Mouse (Mus musculus) limb, embryonic 11.5 days (tissue): Measurements from ENCODE around the gene Aox4. TPM values are rescaled to one million over a fixed set of nuclear protein-coding genes. Genes with fewer than 3 reads are reported as not detected.

ENCODE experiments used
- ATAC-seq: fragments of 200-750 bp; cut with Nextera tagmentation; 2 replicates; pipeline ENCODE4 v1.8.0; 2017; ENCODE audit warnings: low read depth; ENCODE audit not compliant: insufficient number of reproducible peaks, low FRiP score, low TSS enrichment
- DNase-seq: peaks from one replicate; pipeline ENCODE4 v3.0.0-alpha.2; 2015; ENCODE audit warnings: low spot score
- H3K27ac ChIP-seq: fragments of 300-500 bp; sonication (generic); replicated peaks from 2 replicates; pipeline ENCODE4 v1.5.1; 2014; ENCODE audit warnings: low read depth, mild to moderate bottlenecking, low read length
- H3K27me3 ChIP-seq: fragments of 300-500 bp; sonication (generic); 2 replicates; pipeline ENCODE4 v1.6.1; 2014; ENCODE audit warnings: mild to moderate bottlenecking, low read length, mixed read lengths; ENCODE audit not compliant: control insufficient read depth, insufficient read depth
- H3K36me3 ChIP-seq: fragments of 300-500 bp; sonication (generic); 2 replicates; pipeline ENCODE4 v1.6.1; 2014; ENCODE audit warnings: mild to moderate bottlenecking, low read length, moderate library complexity, mixed read lengths; ENCODE audit not compliant: control insufficient read depth, insufficient read depth
- H3K4me1 ChIP-seq: fragments of 300-500 bp; sonication (generic); 2 replicates; pipeline ENCODE4 v1.6.1; 2014; ENCODE audit warnings: low read length, mixed read lengths; ENCODE audit not compliant: control insufficient read depth, insufficient read depth
- H3K4me2 ChIP-seq: fragments of 300-500 bp; sonication (generic); 2 replicates; pipeline ENCODE4 v1.6.1; 2014; ENCODE audit warnings: low read depth, mild to moderate bottlenecking, moderate library complexity; ENCODE audit not compliant: severe bottlenecking
- H3K4me3 ChIP-seq: fragments of 300-500 bp; sonication (generic); 2 replicates; pipeline ENCODE4 v1.5.1; 2014; ENCODE audit warnings: low read depth, low read length
- H3K9ac ChIP-seq: fragments of 300-500 bp; sonication (generic); 2 replicates; pipeline ENCODE4 v1.6.1; 2014; ENCODE audit warnings: mild to moderate bottlenecking, low read length
- H3K9me3 ChIP-seq: fragments of 300-500 bp; sonication (generic); 2 replicates; pipeline ENCODE4 v1.6.1; 2016; ENCODE audit warnings: low read length; ENCODE audit not compliant: control insufficient read depth
- WGBS: fragments of 180-500 bp; shearing (Covaris S2); extraction: QIAGEN DNeasy Blood & Tissue Kit; methylation state at CpG from one replicate; pipeline ENCODE4 v1.1.7; 2014; 5-methylcytosine and 5-hydroxymethylcytosine counted together
- polyA plus RNA-seq: library from polyadenylated mRNA; unstranded; fragments of >200 nt; fragmentation: Nextera tagmentation; extraction: Ambion mirVana; gene quantifications from 2 replicates; pipeline ENCODE4 v1.2.1, GENCODE M21; 2014

The Aox4 gene
- polyA plus RNA-seq, 1 experiment from 2014 or later = 0.08 TPM

- whole genome bisulfite sequencing = 83% methylated on average over 13 of the region's 13 CpGs
Measured at GRCm38 (mm10) chr1:58280939-58281624, 70.9 kb downstream of the Aox4 start.

DNA sequence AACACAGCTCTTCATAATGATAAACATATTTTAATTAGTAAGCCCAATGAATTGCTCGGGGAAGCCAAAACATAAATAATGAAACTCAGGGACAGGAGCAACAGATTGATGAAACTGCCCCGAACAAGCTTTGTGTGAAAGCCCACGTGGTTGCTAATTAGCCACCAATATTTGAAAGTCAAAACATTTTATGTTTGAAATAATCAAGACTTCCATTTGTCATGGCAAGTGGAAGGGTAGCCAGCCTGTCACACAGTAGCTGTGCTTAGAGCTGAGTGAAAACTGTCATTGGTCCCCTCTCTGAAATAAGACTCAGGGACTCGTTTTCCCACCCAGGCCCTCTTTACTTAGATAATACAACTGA, 71.4 kb downstream of the Aox4 start:
- no peak overlapping the region for H3K9ac ChIP-seq
- 71% methylated on average over 4 of the region's 4 CpGs for WGBS
- H3K36me3 ChIP-seq = no peaks in the 10 kb centered on the region
- no peaks in the 10 kb centered on the region for H3K27me3 ChIP-seq
- H3K4me1 ChIP-seq = no peaks in the 10 kb centered on the region
- no peak overlapping the region for H3K4me2 ChIP-seq
- H3K9me3 ChIP-seq = no peaks in the 10 kb centered on the region
- no peak for DNase-seq
- ATAC-seq = no peak
- no peak overlapping the region for H3K4me3 ChIP-seq
- no peak overlapping the region for H3K27ac ChIP-seq

More at GRCm38 (mm10) chr1:58280939-58281624, 70.9 kb downstream of the Aox4 start:
- Histone ChIP-seq H3K9ac (no peak overlapping the region), H3K4me2 (no peak overlapping the region), H3K4me1 (no peaks in the 10 kb centered on the region), H3K4me3 (no peak overlapping the region), H3K9me3 (no peaks in the 10 kb centered on the region), H3K36me3 (no peaks in the 10 kb centered on the region), H3K27me3 (no peaks in the 10 kb centered on the region), H3K27ac (no peak overlapping the region)
- ATAC-seq = no peak
- no peak for DNase-seq

DNA sequence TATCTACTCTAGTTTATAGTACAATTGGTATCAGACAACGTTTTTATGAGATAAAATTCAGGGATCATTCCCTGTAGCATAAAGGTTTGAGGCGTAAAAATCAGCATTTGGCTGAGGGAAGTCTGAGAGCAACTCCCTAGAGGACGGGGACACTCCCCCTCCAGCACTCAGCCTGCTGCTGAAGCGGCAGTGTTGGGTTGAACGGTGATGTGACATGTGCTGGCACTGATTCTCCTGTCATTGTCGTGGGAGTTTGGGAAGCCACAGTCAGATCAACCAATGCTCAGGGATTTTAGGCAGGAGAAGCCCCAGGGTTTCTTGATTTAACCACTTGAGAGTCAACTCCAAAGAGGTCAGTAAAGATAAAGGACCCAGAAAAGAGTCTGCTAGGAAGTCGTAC, 74.3 kb downstream of the Aox4 start:
- no peak for ATAC-seq

GRCm38 (mm10) chr1:58288091-58288490, 77.9 kb downstream of the Aox4 start:
- no peaks in the 10 kb centered on the region for H3K4me1 ChIP-seq
- 81% methylated on average over 3 of the region's 3 CpGs for WGBS
- ATAC-seq (no peak), DNase-seq (no peak)
- no peaks in the 10 kb centered on the region for H3K27me3 ChIP-seq
- H3K27ac ChIP-seq = no peak overlapping the region
- no peaks in the 10 kb centered on the region for H3K9me3 ChIP-seq
- H3K9ac ChIP-seq = no peak overlapping the region
- no peaks in the 10 kb centered on the region for H3K36me3 ChIP-seq
- H3K4me3 ChIP-seq = no peak overlapping the region
- no peak overlapping the region for H3K4me2 ChIP-seq

More for the DNA sequence above, 74.3 kb downstream of the Aox4 start:
- Histone ChIP-seq H3K4me2 (no peak overlapping the region), H3K4me3 (no peak overlapping the region), H3K9ac (no peak overlapping the region), H3K9me3 (no peaks in the 10 kb centered on the region), H3K27ac (no peak overlapping the region), H3K36me3 (no peaks in the 10 kb centered on the region), H3K4me1 (no peaks in the 10 kb centered on the region), H3K27me3 (no peaks in the 10 kb centered on the region)
- DNase-seq = no peak
- WGBS = 73% methylated on average over 7 of the region's 7 CpGs

GRCm38 (mm10) chr1:58289863-58290469, 79.8 kb downstream of the Aox4 start:
- H3K9me3 ChIP-seq = no peaks in the 10 kb centered on the region
- H3K27ac ChIP-seq = no peak overlapping the region
- ATAC-seq = no peak
- no peak overlapping the region for H3K9ac ChIP-seq
- no peaks in the 10 kb centered on the region for H3K36me3 ChIP-seq
- DNase-seq = no peak
- no peak overlapping the region for H3K4me2 ChIP-seq
- no peaks in the 10 kb centered on the region for H3K4me1 ChIP-seq
- H3K27me3 ChIP-seq = no peaks in the 10 kb centered on the region
- H3K4me3 ChIP-seq = no peak overlapping the region
- 69% methylated on average over 16 of the region's 16 CpGs for WGBS

GRCm38 (mm10) chr1:58291394-58292300, 81.5 kb downstream of the Aox4 start:
- H3K4me3 ChIP-seq = no peak overlapping the region
- no peak overlapping the region for H3K4me2 ChIP-seq
- no peak for DNase-seq
- no peak for ATAC-seq
- no peaks in the 10 kb centered on the region for H3K4me1 ChIP-seq
- no peaks in the 10 kb centered on the region for H3K27me3 ChIP-seq
- H3K36me3 ChIP-seq = no peaks in the 10 kb centered on the region
- H3K9ac ChIP-seq = no peak overlapping the region
- no peak overlapping the region for H3K27ac ChIP-seq
- no peaks in the 10 kb centered on the region for H3K9me3 ChIP-seq
- 63% methylated on average over 13 of the region's 13 CpGs for WGBS

DNA sequence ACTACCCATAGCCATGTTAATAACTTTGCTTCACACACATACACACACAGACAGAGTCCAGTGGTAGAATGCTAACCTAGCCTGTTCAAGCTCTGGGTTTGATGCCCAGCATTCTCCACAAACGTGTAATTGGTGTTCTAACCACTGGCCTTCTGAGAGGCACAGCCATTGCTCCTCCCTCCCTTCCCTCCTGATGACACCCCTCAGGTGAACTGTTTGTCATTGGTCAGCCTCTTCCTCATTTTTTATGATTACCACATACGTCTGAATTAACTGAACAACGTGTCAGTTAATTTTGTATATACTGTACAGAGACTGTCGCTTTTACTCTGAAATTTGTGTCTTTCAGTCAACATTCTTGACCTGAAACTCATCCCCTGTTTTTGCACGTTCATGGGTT, 84.5 kb downstream of the Aox4 start:
- H3K9ac ChIP-seq = no peak overlapping the region
- no peak for DNase-seq
- H3K4me1 ChIP-seq = no peaks in the 10 kb centered on the region
- H3K27me3 ChIP-seq = no peaks in the 10 kb centered on the region
- H3K4me3 ChIP-seq = no peak overlapping the region
- 84% methylated on average over 5 of the region's 5 CpGs for WGBS
- H3K9me3 ChIP-seq = no peaks in the 10 kb centered on the region
- no peak for ATAC-seq
- no peak overlapping the region for H3K4me2 ChIP-seq
- H3K36me3 ChIP-seq = no peaks in the 10 kb centered on the region
- H3K27ac ChIP-seq = no peak overlapping the region

GRCm38 (mm10) chr1:58296278-58296677, 86.1 kb downstream of the Aox4 start:
- under 1% methylated on average over 7 of the region's 7 CpGs for WGBS
- H3K4me1 ChIP-seq = no peaks in the 10 kb centered on the region
- H3K9me3 ChIP-seq = no peaks in the 10 kb centered on the region
- no peak overlapping the region for H3K4me2 ChIP-seq
- no peak overlapping the region for H3K9ac ChIP-seq
- H3K27ac ChIP-seq = no peak overlapping the region
- no peaks in the 10 kb centered on the region for H3K36me3 ChIP-seq
- no peaks in the 10 kb centered on the region for H3K27me3 ChIP-seq
- no peak overlapping the region for H3K4me3 ChIP-seq
- ATAC-seq (peak; percentile 73; the same call in 1 of the 2 replicates), DNase-seq (peak; percentile 76)
